Mouse (Mus musculus) embryonic facial prominence, embryonic 10.5 days (tissue): ENCODE measurements around the gene Lyz1. TPM values are rescaled to one million over a fixed set of nuclear protein-coding genes. Genes with fewer than 3 reads are reported as not detected.
"Not testable (repeated sequence)": the region's sequence is repeated elsewhere in the genome, so short reads cannot be mapped to it uniquely, and the experiment has no call there.

Source experiments
- DNase-seq: peaks from one replicate; pipeline ENCODE4 v3.0.0-alpha.2; 2017; ENCODE audit warnings: low spot score
- H3K27ac ChIP-seq: fragments of 300-500 bp; sonication (generic); replicated peaks from 2 replicates; pipeline ENCODE4 v1.5.1; 2016; ENCODE audit warnings: mild to moderate bottlenecking
- H3K27me3 ChIP-seq: fragments of 300-500 bp; sonication (generic); replicated peaks from 2 replicates; pipeline ENCODE4 v1.6.1; 2016; ENCODE audit warnings: low read depth, mild to moderate bottlenecking; ENCODE audit not compliant: poor library complexity, severe bottlenecking
- H3K36me3 ChIP-seq: fragments of 300-500 bp; sonication (generic); replicated peaks from 2 replicates; pipeline ENCODE4 v1.6.1; 2016; ENCODE audit warnings: mild to moderate bottlenecking, moderate library complexity
- H3K4me1 ChIP-seq: fragments of 300-500 bp; sonication (generic); 2 replicates; pipeline ENCODE4 v1.6.1; 2016
- H3K4me3 ChIP-seq: fragments of 300-500 bp; sonication (generic); 2 replicates; pipeline ENCODE4 v1.5.1; 2016; ENCODE audit warnings: mild to moderate bottlenecking, moderate library complexity
- H3K9me3 ChIP-seq: fragments of 300-500 bp; sonication (generic); 2 replicates; pipeline ENCODE4 v1.6.1; 2016; ENCODE audit warnings: mild to moderate bottlenecking
- WGBS: fragments of 180-500 bp; shearing (Covaris S2); methylation state at CpG from one replicate; pipeline ENCODE4 v1.1.7; 2016; 5-methylcytosine and 5-hydroxymethylcytosine counted together
- polyA plus RNA-seq: library from polyadenylated mRNA; unstranded; fragments of >200 nt; fragmentation: Nextera tagmentation; extraction: Ambion mirVana; gene quantifications from 2 replicates; pipeline ENCODE4 v1.2.1, GENCODE M21; 2016

Gene Lyz1
- polyA plus RNA-seq, 1 experiment from 2014 or later, result not detected

GRCm38 (mm10) chr10:117284578-117285520, 7.8 kb downstream of the Lyz1 start:
- no peak overlapping the region for H3K27ac ChIP-seq
- H3K36me3 ChIP-seq, result no peaks in the 10 kb centered on the region
- DNase-seq, result no peak
- 89% methylated on average over 10 of the region's 10 CpGs for WGBS
- no peaks in the 10 kb centered on the region for H3K27me3 ChIP-seq
- H3K4me1 ChIP-seq, result no peaks in the 10 kb centered on the region
- no peak overlapping the region for H3K4me3 ChIP-seq
- H3K9me3 ChIP-seq, result no peaks in the 10 kb centered on the region

GRCm38 (mm10) chr10:117283871-117284577, 8.6 kb downstream of the Lyz1 start:
- H3K4me1 ChIP-seq, result no peaks in the 10 kb centered on the region
- H3K27ac ChIP-seq, result no peak overlapping the region
- H3K36me3 ChIP-seq, result no peaks in the 10 kb centered on the region
- H3K9me3 ChIP-seq, result no peaks in the 10 kb centered on the region
- H3K27me3 ChIP-seq, result no peaks in the 10 kb centered on the region
- 81% methylated on average over 7 of the region's 7 CpGs for WGBS
- H3K4me3 ChIP-seq, result no peak overlapping the region
- DNase-seq, result no peak

- H3K9me3 ChIP-seq, H3K36me3 ChIP-seq, H3K4me1 ChIP-seq, H3K4me3 ChIP-seq, DNase-seq, H3K27ac ChIP-seq, H3K27me3 ChIP-seq: not testable (repeated sequence)
- WGBS, result 94% methylated on average over 4 of the region's 4 CpGs
Measured at GRCm38 (mm10) chr10:117283196-117283595, 9.5 kb downstream of the Lyz1 start.

- no peak overlapping the region for H3K4me3 ChIP-seq
- no peak overlapping the region for H3K27ac ChIP-seq
- WGBS, result 89% methylated on average over 2 of the region's 2 CpGs
- no peaks in the 10 kb centered on the region for H3K4me1 ChIP-seq
- no peaks in the 10 kb centered on the region for H3K36me3 ChIP-seq
- no peaks in the 10 kb centered on the region for H3K9me3 ChIP-seq
- DNase-seq, result no peak
- H3K27me3 ChIP-seq, result no peaks in the 10 kb centered on the region
Measured at GRCm38 (mm10) chr10:117282551-117282950, 10.1 kb downstream of the Lyz1 start.

- 70% methylated on average over 4 of the region's 4 CpGs for WGBS
- Histone ChIP-seq H3K27ac (no peak within 1 kb of the TSS), H3K4me1 (no peaks in the 10 kb centered on the region), H3K27me3 (no peaks in the 10 kb centered on the region), H3K4me3 (no peak within 1 kb of the TSS), H3K36me3 (no peaks in the 10 kb centered on the region), H3K9me3 (no peaks in the 10 kb centered on the region)
- DNase-seq, result no peak
Measured at GRCm38 (mm10) chr10:117282049-117282448, 10.6 kb downstream of the Lyz1 start, which contains the start of gene Lyz2. Gene Lyz2, minus strand, starts transcription at chr10:117282321.

GRCm38 (mm10) chr10:117281381-117281920, 11.2 kb downstream of the Lyz1 start:
- WGBS, result 89% methylated on average over 7 of the region's 7 CpGs
- no peak for DNase-seq
- H3K27me3 ChIP-seq, result no peaks in the 10 kb centered on the region
- H3K27ac ChIP-seq, result no peak overlapping the region
- no peaks in the 10 kb centered on the region for H3K9me3 ChIP-seq
- H3K4me1 ChIP-seq, result no peaks in the 10 kb centered on the region
- H3K4me3 ChIP-seq, result no peak overlapping the region
- no peaks in the 10 kb centered on the region for H3K36me3 ChIP-seq

- WGBS, result 60% methylated on average over 1 of the region's 1 CpGs
- H3K4me1 ChIP-seq, result no peaks in the 10 kb centered on the region
- no peak overlapping the region for H3K27ac ChIP-seq
- no peaks in the 10 kb centered on the region for H3K27me3 ChIP-seq
- no peak overlapping the region for H3K4me3 ChIP-seq
- H3K36me3 ChIP-seq, result no peaks in the 10 kb centered on the region
- no peaks in the 10 kb centered on the region for H3K9me3 ChIP-seq
- DNase-seq, result no peak
Measured at GRCm38 (mm10) chr10:117280000-117280399, 12.7 kb downstream of the Lyz1 start.

- not testable (repeated sequence) for H3K27me3 ChIP-seq, H3K9me3 ChIP-seq, H3K36me3 ChIP-seq, H3K27ac ChIP-seq, H3K4me1 ChIP-seq, H3K4me3 ChIP-seq, DNase-seq
- 51% methylated on average over 2 of the region's 2 CpGs for WGBS
Measured at GRCm38 (mm10) chr10:117278510-117278909, 14.2 kb downstream of the Lyz1 start.

- H3K9me3 ChIP-seq, H3K4me3 ChIP-seq, H3K27ac ChIP-seq, H3K27me3 ChIP-seq, H3K36me3 ChIP-seq, H3K4me1 ChIP-seq, DNase-seq: not testable (repeated sequence)
- WGBS, result 89% methylated on average over 9 of the region's 9 CpGs
Measured at GRCm38 (mm10) chr10:117277779-117278178, 14.9 kb downstream of the Lyz1 start.

- WGBS, result 81% methylated on average over 10 of the region's 10 CpGs
- no peak overlapping the region for H3K4me3 ChIP-seq
- no peak overlapping the region for H3K27ac ChIP-seq
- no peaks in the 10 kb centered on the region for H3K27me3 ChIP-seq
- DNase-seq, result no peak
- H3K9me3 ChIP-seq, result no peaks in the 10 kb centered on the region
- H3K4me1 ChIP-seq, result no peaks in the 10 kb centered on the region
- H3K36me3 ChIP-seq, result no peaks in the 10 kb centered on the region
Measured at GRCm38 (mm10) chr10:117275681-117276369, 16.8 kb downstream of the Lyz1 start.

- not testable (repeated sequence) for H3K4me1 ChIP-seq, H3K36me3 ChIP-seq, H3K27ac ChIP-seq, H3K4me3 ChIP-seq, H3K9me3 ChIP-seq, DNase-seq, H3K27me3 ChIP-seq
- WGBS, result 90% methylated on average over 4 of the region's 7 CpGs
Measured at GRCm38 (mm10) chr10:117274645-117275044, 18.0 kb downstream of the Lyz1 start.

GRCm38 (mm10) chr10:117272023-117272422, 20.6 kb downstream of the Lyz1 start:
- DNase-seq, result no peak
- H3K4me1 ChIP-seq, result no peaks in the 10 kb centered on the region
- no peak overlapping the region for H3K27ac ChIP-seq
- H3K36me3 ChIP-seq, result no peaks in the 10 kb centered on the region
- H3K27me3 ChIP-seq, result no peaks in the 10 kb centered on the region
- no peaks in the 10 kb centered on the region for H3K9me3 ChIP-seq
- H3K4me3 ChIP-seq, result no peak overlapping the region
